Mouse (Mus musculus): Measurements from ENCODE around the gene Carmil1. TPM values are rescaled to one million over a fixed set of nuclear protein-coding genes. Genes with fewer than 3 reads are reported as not detected.

Carmil1 gene
- polyA plus RNA-seq, 1 experiment from 2014 or later = 39.9 TPM

DNA sequence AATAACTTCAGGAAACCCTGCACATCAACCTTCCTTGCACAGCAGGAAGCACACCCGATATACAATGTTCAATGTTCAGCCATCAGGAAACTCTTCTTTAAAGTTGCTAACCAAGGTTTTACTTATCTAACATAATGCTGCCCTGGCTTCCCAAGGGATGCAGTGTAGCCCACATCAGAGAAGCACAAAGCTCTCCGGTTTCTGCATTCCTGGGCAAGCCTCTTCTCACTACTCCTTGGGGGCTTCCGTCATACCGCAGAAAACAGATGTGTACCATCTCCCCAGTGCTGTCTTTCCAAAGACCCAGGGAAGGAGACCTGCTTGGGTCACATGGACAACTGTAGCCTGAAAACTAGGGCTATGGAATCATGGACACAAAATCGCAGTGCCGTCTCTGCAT, 47.8 kb downstream of the Carmil1 start:
- no peak overlapping the region for H3K27ac ChIP-seq (replicated peaks)
- H3K9me3 ChIP-seq (replicated peaks) = no peaks in the 10 kb centered on the region
- H3K36me3 ChIP-seq = no peaks in the 10 kb centered on the region
- ATAC-seq (ENCODE audit: low FRiP score) = no peak
- H3K4me3 ChIP-seq (replicated peaks) = no peak overlapping the region
- no peak overlapping the region for H3K9ac ChIP-seq (replicated peaks)
- H3K4me2 ChIP-seq = no peak overlapping the region
- H3K4me1 ChIP-seq = peaks cover 8% of the 10 kb centered on the region; the same call in 1 of the 2 replicates
- no peaks in the 10 kb centered on the region for H3K27me3 ChIP-seq (replicated peaks)
- WGBS = 85% methylated on average over 6 of the region's 6 CpGs

DNA sequence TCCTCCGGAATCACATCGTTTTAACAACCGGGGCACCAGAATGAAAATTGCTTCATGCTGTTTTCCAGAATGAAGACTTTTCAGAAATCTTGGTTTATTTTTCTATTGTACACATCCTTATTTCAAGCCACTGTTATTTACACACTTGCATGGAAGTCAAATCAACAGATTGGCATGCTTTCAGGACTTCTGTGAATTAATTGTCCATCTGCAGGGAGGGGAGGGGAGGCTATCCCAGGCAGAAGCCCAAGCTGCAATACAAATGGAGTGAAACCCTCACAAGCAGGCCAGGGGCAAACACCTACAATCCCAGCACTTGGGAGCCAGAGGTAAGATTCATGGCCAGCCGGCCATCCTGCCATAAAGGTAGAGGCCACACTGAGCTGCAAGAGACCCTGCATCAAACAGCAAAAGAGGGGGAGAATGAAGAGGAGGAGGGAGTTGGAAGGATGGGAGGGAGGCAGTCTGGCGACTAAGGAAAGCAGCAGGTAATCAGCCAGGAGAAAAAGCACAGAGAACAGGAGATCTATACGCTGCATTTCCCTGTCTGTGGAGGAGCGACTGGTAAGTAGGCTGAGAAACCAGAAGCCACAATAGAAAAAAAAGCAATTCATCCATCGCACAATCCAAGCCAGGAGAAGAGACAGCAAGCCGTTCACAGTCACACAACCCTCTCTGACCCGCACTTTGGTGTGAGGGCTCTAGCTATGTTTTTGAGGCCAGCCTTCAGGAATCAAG, 48.7 kb downstream of the Carmil1 start:
- Histone ChIP-seq H3K4me2 (no peak overlapping the region), H3K27me3 (replicated peaks) (no peaks in the 10 kb centered on the region), H3K4me1 (peaks cover 8% of the 10 kb centered on the region; the same call in 1 of the 2 replicates), H3K9me3 (replicated peaks) (no peaks in the 10 kb centered on the region), H3K9ac (replicated peaks) (no peak overlapping the region), H3K27ac (replicated peaks) (no peak overlapping the region), H3K4me3 (replicated peaks) (no peak overlapping the region), H3K36me3 (no peaks in the 10 kb centered on the region)
- no peak for ATAC-seq (ENCODE audit: low FRiP score)
- 85% methylated on average over 10 of the region's 10 CpGs for WGBS

DNA sequence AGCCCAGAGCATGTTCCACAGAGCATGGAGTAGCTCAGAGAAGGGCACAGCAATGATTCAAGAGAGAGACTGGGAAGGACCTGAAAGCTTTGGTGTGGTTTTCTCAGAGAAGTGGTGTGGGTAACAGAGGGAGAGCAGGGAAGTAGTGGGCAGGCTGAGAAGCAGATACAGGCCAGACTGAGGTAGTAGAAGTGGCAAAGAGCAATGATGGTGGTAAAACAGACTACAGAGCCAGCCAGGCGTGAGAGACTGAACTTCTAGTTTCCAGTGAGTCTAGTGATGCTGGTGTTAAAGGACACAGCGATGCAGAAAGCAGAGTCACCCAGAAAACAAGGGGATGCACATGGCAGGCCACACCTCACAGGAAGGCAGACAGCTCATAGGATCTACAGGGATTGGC, 49.4 kb downstream of the Carmil1 start:
- Histone ChIP-seq H3K9me3 (replicated peaks) (no peaks in the 10 kb centered on the region), H3K9ac (replicated peaks) (no peak overlapping the region), H3K27me3 (replicated peaks) (no peaks in the 10 kb centered on the region), H3K36me3 (no peaks in the 10 kb centered on the region), H3K4me3 (replicated peaks) (no peak overlapping the region), H3K4me1 (peaks cover 8% of the 10 kb centered on the region; the same call in 1 of the 2 replicates), H3K4me2 (no peak overlapping the region), H3K27ac (replicated peaks) (no peak overlapping the region)
- no peak for ATAC-seq (ENCODE audit: low FRiP score)
- 88% methylated on average over 2 of the region's 2 CpGs for WGBS

DNA sequence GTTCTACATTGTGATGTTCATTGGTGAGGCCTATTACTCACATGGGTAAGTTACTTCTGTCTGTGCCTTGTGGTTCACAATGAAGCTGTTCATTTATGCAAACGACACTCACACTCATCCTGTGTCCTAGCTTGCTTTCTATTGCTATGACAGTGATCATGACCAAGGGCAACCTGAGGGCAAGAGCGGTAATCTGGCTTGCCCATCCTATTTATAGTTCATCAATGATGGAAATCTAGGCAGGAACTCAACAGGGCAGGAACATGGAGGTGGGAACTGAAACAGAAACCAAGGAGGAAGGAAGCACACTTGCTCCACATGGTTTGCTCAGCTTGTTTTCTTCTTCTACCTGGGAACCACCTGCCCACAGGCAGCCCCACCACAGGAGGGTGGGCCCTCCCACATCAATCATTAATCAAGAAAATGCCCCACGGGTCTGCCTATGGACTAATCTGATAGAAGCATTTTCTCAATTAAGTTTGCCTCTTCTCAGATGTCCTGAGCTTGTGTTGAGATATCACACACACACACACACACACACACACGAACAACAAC, 50.0 kb downstream of the Carmil1 start:
- no peak for ATAC-seq (ENCODE audit: low FRiP score)
- WGBS = 83% methylated on average over 4 of the region's 4 CpGs
- no peak overlapping the region for H3K4me2 ChIP-seq

DNA sequence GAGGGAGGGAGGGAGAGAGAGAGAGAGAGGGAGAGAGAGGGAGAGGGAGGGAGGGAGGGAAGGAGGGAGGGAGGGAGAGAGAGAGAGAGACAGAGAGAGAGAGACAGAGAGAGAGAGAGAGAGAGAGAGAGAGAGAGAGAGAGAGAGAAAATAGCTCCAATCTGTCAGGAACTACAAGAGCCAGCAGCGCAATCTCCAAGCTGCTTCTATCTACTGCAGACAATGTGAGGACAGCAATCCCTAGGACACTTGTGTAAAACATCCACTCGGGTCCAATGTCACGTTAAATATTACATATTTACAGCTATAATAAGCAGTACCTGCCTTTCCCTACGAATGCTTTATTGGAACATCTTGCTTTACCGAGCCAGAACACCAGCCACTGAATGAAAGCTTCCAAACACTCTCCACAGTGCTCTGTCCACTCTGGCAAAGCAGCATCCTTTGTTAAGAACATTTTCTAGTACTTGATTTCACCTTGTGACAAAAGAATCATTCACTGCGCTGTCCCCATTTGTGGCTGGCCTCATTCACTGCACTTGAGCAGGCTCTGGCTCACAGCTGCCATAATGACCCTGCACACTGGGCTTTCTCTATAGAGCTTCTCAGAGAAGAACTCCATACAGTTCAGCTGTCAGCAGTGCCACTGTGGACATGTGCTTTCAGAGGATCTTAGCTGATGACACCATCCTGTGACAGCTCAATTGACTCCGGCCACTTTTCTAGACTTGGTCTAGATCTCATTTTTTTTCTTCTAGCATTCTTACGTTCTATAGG, 57.0 kb downstream of the Carmil1 start:
- Histone ChIP-seq H3K27ac (replicated peaks) (no peak overlapping the region), H3K27me3 (replicated peaks) (no peaks in the 10 kb centered on the region), H3K9ac (replicated peaks) (no peak overlapping the region), H3K36me3 (no peaks in the 10 kb centered on the region), H3K4me2 (no peak overlapping the region), H3K4me1 (peaks cover 9% of the 10 kb centered on the region), H3K9me3 (replicated peaks) (no peaks in the 10 kb centered on the region), H3K4me3 (replicated peaks) (no peak overlapping the region)
- 58% methylated on average over 8 of the region's 8 CpGs for WGBS
- ATAC-seq (ENCODE audit: low FRiP score) = peak; percentile 47; the same call in 1 of the 2 replicates

More for the DNA sequence above, 50.0 kb downstream of the Carmil1 start:
- Histone ChIP-seq H3K9ac (replicated peaks) (no peak overlapping the region), H3K36me3 (no peaks in the 10 kb centered on the region), H3K4me1 (peaks cover 8% of the 10 kb centered on the region; the same call in 1 of the 2 replicates), H3K4me3 (replicated peaks) (no peak overlapping the region), H3K9me3 (replicated peaks) (no peaks in the 10 kb centered on the region), H3K27ac (replicated peaks) (no peak overlapping the region), H3K27me3 (replicated peaks) (no peaks in the 10 kb centered on the region)

DNA sequence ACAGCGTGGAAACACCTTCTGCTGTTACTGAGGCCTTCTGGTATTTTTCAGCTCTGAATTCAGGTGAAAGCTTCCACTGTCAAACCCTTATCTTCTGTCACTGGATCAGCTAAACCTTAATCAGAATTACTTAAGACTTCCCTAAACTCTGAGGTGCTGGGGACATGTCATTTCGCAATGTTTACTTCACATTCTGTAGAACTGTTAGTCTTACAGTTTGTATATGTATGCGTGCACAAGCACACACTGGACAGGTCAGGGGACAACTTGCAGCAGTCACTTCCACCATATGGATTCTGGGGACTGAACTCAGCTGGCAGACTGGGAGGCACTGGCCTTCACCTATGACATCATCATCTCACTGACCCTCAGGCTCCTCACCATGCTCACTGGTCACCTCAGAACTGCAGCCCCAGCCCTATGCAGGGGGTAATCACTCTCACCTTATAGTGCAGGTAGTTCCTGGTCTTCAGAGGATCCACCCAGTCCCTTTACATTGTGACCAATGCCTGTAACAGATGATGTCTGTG, 60.1 kb downstream of the Carmil1 start:
- no peak for ATAC-seq (ENCODE audit: low FRiP score)
- Histone ChIP-seq H3K4me1 (peaks cover 12% of the 10 kb centered on the region), H3K4me2 (no peak overlapping the region), H3K27ac (replicated peaks) (no peak overlapping the region), H3K9me3 (replicated peaks) (no peaks in the 10 kb centered on the region), H3K27me3 (replicated peaks) (no peaks in the 10 kb centered on the region), H3K4me3 (replicated peaks) (no peak overlapping the region), H3K9ac (replicated peaks) (no peak overlapping the region), H3K36me3 (no peaks in the 10 kb centered on the region)
- WGBS = 94% methylated on average over 3 of the region's 3 CpGs

DNA sequence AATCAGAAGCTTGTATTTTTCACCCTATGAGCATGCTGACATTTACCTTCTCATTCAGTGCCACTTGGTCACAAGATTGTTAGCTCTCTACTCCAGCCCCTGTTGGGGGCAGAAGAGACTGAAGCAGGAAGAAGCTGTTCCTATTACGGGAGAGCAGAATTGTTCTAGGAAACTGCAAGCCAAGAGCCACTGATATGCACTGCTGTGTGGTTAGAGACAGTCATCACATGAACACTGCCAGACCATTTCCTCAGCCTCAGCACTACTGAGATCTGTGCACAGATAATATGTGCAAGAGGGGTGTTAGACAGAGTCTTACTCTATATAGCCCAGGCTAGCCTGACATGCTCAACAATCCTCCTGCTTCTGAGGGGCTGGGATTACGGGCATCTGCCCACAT, 69.4 kb downstream of the Carmil1 start:
- Histone ChIP-seq H3K4me1 (peaks cover 4% of the 10 kb centered on the region; the same call in 1 of the 2 replicates), H3K9me3 (replicated peaks) (no peaks in the 10 kb centered on the region), H3K4me3 (replicated peaks) (no peak overlapping the region), H3K9ac (replicated peaks) (no peak overlapping the region), H3K4me2 (no peak overlapping the region), H3K36me3 (no peaks in the 10 kb centered on the region), H3K27me3 (replicated peaks) (no peaks in the 10 kb centered on the region), H3K27ac (replicated peaks) (no peak overlapping the region)
- 77% methylated on average over 2 of the region's 2 CpGs for WGBS
- ATAC-seq (ENCODE audit: low FRiP score) = no peak

DNA sequence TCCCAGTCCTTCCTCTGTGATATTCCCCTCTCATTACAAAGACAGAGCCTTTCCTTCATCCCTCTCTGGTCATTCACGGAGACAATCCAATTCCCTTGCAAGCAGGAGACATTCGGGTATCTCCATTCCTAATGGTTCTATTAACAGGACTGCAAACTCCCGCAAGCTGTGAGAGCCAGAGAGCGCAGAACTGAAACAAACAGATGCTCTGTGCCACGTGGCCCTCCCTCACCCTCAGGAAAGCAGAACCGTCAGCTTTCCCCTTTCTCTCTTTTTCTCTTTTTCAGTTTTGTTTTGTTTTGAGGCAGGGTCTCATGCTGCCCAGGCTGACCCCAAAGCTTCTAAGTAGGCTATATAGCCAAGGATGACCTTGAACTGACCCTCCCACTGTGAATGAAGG, 74.5 kb downstream of the Carmil1 start:
- H3K4me3 ChIP-seq (replicated peaks) = no peak overlapping the region
- ATAC-seq (ENCODE audit: low FRiP score) = no peak
- no peak overlapping the region for H3K9ac ChIP-seq (replicated peaks)
- no peaks in the 10 kb centered on the region for H3K27me3 ChIP-seq (replicated peaks)
- peaks cover 16% of the 10 kb centered on the region for H3K4me1 ChIP-seq
- no peak overlapping the region for H3K27ac ChIP-seq (replicated peaks)
- 46% methylated on average over 6 of the region's 6 CpGs for WGBS
- H3K9me3 ChIP-seq (replicated peaks) = no peaks in the 10 kb centered on the region
- H3K4me2 ChIP-seq = no peak overlapping the region
- no peaks in the 10 kb centered on the region for H3K36me3 ChIP-seq

DNA sequence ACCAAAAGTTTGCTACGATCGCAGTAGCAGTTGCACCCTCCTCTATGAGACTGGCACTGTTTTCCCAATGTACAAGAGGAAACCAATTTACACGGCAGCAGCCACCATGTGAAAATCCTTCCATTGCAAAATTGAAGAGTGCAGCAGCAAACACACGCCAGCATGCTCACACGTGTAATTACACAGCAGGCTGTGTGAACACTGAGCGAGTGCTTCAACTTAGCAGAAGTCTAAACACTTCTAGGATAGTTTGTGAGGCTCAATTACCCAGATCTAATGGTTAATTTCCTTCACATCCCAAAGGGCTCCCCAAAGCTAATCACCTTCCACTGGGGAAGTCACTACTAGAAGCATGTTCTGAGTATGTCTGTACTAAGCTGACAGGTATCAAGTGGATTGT, 78.3 kb downstream of the Carmil1 start:
- no peaks in the 10 kb centered on the region for H3K9me3 ChIP-seq (replicated peaks)
- no peaks in the 10 kb centered on the region for H3K36me3 ChIP-seq
- H3K4me1 ChIP-seq = peaks cover 29% of the 10 kb centered on the region
- peak; percentile 46; the same call in 1 of the 2 replicates for ATAC-seq (ENCODE audit: low FRiP score)
- H3K27ac ChIP-seq (replicated peaks) = no peak overlapping the region
- 58% methylated on average over 6 of the region's 6 CpGs for WGBS
- H3K4me2 ChIP-seq = no peak overlapping the region
- H3K27me3 ChIP-seq (replicated peaks) = no peaks in the 10 kb centered on the region
- no peak overlapping the region for H3K4me3 ChIP-seq (replicated peaks)
- H3K9ac ChIP-seq (replicated peaks) = no peak overlapping the region

DNA sequence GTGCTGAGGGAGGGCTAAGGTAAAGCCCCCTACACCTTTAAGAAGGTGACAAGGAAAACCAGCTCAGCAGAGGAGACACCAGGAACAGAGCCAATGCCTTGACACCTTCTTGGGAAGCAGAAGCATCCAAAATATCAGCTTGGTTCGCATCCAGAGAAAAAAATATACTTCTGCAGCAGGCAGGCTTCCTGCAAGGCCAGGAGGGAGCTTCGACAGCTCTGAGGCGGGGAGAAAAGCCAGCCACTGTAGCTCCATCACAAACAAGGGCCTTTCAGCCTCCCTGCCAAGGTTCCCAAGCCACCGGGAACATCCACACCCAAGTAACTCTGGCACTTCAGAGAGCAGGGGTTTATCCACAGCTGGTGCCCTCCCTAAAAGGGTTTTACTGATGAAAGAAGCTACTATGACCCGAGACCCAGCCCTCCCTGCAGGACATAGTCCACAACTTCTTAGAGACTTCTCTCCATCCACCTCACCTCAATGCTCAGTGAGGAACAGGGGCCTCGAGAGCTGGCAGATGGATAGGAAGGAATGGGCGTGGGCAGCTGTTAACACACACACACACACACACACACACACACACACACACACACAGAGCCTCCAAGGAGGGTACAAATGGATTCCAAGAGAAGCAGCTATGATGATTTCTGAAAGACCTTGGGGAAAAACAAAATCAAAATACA, 80.6 kb downstream of the Carmil1 start:
- H3K9me3 ChIP-seq (replicated peaks) = no peaks in the 10 kb centered on the region
- no peaks in the 10 kb centered on the region for H3K27me3 ChIP-seq (replicated peaks)
- WGBS = 69% methylated on average over 7 of the region's 7 CpGs
- no peak for ATAC-seq (ENCODE audit: low FRiP score)
- H3K36me3 ChIP-seq = no peaks in the 10 kb centered on the region
- peak overlapping the region; percentile 15; the same call in 1 of the 2 replicates for H3K27ac ChIP-seq (replicated peaks)
- H3K9ac ChIP-seq (replicated peaks) = no peak overlapping the region
- no peak overlapping the region for H3K4me2 ChIP-seq
- H3K4me1 ChIP-seq = peaks cover 26% of the 10 kb centered on the region
- H3K4me3 ChIP-seq (replicated peaks) = no peak overlapping the region

DNA sequence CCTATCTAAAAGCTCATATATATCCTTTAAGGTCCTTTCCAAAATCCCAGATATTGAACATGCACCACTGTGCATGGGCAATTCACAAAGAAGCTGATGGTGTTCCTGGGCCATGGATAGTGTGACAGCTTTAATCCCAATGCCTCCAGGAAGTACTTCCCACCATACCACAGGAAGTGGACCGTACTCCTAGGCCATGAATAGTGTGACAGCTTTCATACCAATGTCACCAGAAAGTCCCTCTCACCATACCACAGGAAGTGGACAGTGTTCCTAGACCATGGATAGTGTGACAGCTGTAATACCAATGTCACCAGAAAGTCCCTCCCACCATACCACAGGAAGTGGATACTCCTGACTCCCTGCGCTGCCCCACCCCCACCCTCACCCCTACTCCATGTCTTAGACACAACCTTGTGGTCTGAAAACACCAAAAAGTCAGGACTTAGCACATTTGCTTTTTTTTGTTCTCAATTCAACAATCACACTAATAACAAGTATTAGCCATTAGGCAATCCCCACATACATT, 82.1 kb downstream of the Carmil1 start:
- H3K36me3 ChIP-seq = no peaks in the 10 kb centered on the region
- peaks cover 26% of the 10 kb centered on the region for H3K4me1 ChIP-seq
- no peak overlapping the region for H3K27ac ChIP-seq (replicated peaks)
- no peak overlapping the region for H3K4me3 ChIP-seq (replicated peaks)
- no peaks in the 10 kb centered on the region for H3K9me3 ChIP-seq (replicated peaks)
- no peak overlapping the region for H3K4me2 ChIP-seq
- 92% methylated on average over 2 of the region's 2 CpGs for WGBS
- no peak overlapping the region for H3K9ac ChIP-seq (replicated peaks)
- no peak for ATAC-seq (ENCODE audit: low FRiP score)
- H3K27me3 ChIP-seq (replicated peaks) = no peaks in the 10 kb centered on the region
